Mouse (Mus musculus): ENCODE measurements at regions not wholly inside any gene's neighbourhood (a gene's known extent, or its start where the extent isn't known, plus 50 kb on each side); places are given as distances from the start of the nearest gene placed in this dataset.

GRCm38 (mm10) chr14:62051923-62052322 is 240.5 kb upstream of the Rnaseh2b start:
- TF ChIP-seq GATA1 (IDR thresholded peaks at IDR 0.05; ENCODE audit: low read length): no peak
- no peak for TF ChIP-seq TAL1 (IDR thresholded peaks at IDR 0.05; ENCODE audit: low read length)

Data from erythroblast, embryonic 14.5 days (primary cell).